Comparison of ENCODE assay signal across 8 mouse cellular contexts in the genomic region with DNA sequence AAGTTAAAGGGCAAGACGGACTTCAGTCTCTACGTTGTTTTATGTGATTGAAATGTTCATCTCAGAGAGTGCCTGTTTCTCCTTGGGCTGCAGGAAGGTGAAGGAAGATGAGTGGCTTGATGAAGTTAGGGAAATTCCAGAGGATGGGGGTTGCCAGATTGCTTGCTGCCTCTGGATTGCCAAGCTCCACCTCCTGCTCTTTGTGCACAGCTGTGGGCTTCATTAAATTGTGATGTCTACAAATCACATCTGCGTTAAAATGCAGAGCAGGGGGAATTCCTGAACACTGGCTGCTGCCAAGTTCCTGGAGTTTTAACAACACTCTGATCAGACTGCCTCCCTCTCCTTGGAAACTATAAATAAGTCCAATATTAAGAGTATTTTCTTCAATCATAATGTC.
DNase-seq lines count a peak whose midpoint lies in the region; TF ChIP-seq lines count a peak whose summit lies in the region.

No protein-coding gene starts in this region.

- no peak for TF ChIP-seq CTCF in brain, embryonic 14.5 days (IDR thresholded peaks at IDR 0.05; ENCODE audit: borderline replicate concordance, extremely low read depth, insufficient read depth, insufficient read length)

- TF ChIP-seq POLR2A in brain, embryonic 14.5 days (IDR thresholded peaks at IDR 0.05; ENCODE audit: borderline replicate concordance, extremely low read depth, insufficient read depth, insufficient read length, poor library complexity, severe bottlenecking): no peak

- DNase-seq in kidney, adult 11 months: peak; percentile 30
- DNase-seq in kidney, adult 18-20 months: no peak
- peak; percentile 56 for DNase-seq in brain, embryonic 14.5 days (ENCODE audit: low read depth)
- peak; percentile 14 for DNase-seq in hindlimb bud, embryonic 11.5 days (ENCODE audit: extremely low spot score, low read depth, low spot score)
- DNase-seq in lung, postnatal 14 days: peak; percentile 9
- DNase-seq in cerebellum, adult 9-10 months: no peak
- DNase-seq in retina, embryonic 14.5 days (ENCODE audit: low spot score): no peak
- DNase-seq in frontal cortex, postnatal 10 days (ENCODE audit: low spot score in 2 of 2): no peak

Comparison
In these comparisons a context has a peak if more than half of its experiments do, and no peak if none do; other contexts are left out.
1. DNase-seq: peak in kidney, adult 11 months (single experiment), brain, embryonic 14.5 days (single experiment), hindlimb bud, embryonic 11.5 days (single experiment) and lung, postnatal 14 days (single experiment); none in kidney, adult 18-20 months (single experiment), cerebellum, adult 9-10 months (single experiment), retina, embryonic 14.5 days (single experiment) and frontal cortex, postnatal 10 days (0 of 2).